Mouse (Mus musculus) hindbrain, embryonic 12.5 days (tissue): Measurements from ENCODE around the gene Morc4. TPM values are rescaled to one million over a fixed set of nuclear protein-coding genes. Genes with fewer than 3 reads are reported as not detected.

Experiments used
- ATAC-seq: fragments of 200-750 bp; cut with Nextera tagmentation; 2 replicates; pipeline ENCODE4 v1.8.0; 2017; ENCODE audit warnings: moderate TSS enrichment; ENCODE audit not compliant: low FRiP score
- H3K27ac ChIP-seq: fragments of 300-500 bp; sonication (generic); 2 replicates; pipeline ENCODE4 v1.5.1; 2016; ENCODE audit warnings: mild to moderate bottlenecking
- H3K27me3 ChIP-seq: fragments of 300-500 bp; sonication (generic); 2 replicates; pipeline ENCODE4 v1.6.1; 2016; ENCODE audit warnings: mild to moderate bottlenecking
- H3K36me3 ChIP-seq: fragments of 300-500 bp; sonication (generic); 2 replicates; pipeline ENCODE4 v1.6.1; 2016; ENCODE audit warnings: mild to moderate bottlenecking
- H3K4me1 ChIP-seq: fragments of 300-500 bp; sonication (generic); 2 replicates; pipeline ENCODE4 v1.6.1; 2016
- H3K4me2 ChIP-seq: fragments of 300-500 bp; sonication (generic); replicated peaks from 2 replicates; pipeline ENCODE4 v1.6.1; 2016; ENCODE audit warnings: mild to moderate bottlenecking
- H3K4me3 ChIP-seq: fragments of 300-500 bp; sonication (generic); 2 replicates; pipeline ENCODE4 v1.5.1; 2016; ENCODE audit warnings: mild to moderate bottlenecking
- H3K9ac ChIP-seq: fragments of 300-500 bp; sonication (generic); 2 replicates; pipeline ENCODE4 v1.6.1; 2016; ENCODE audit warnings: mild to moderate bottlenecking, moderate library complexity
- H3K9me3 ChIP-seq: fragments of 300-500 bp; sonication (generic); replicated peaks from 2 replicates; pipeline ENCODE4 v1.6.1; 2016; ENCODE audit warnings: mild to moderate bottlenecking
- WGBS: fragments of 180-500 bp; shearing (Covaris S2); methylation state at CpG from one replicate; pipeline ENCODE4 v1.1.7; 2016; 5-methylcytosine and 5-hydroxymethylcytosine counted together
- polyA plus RNA-seq: library from polyadenylated mRNA; unstranded; fragments of >200 nt; fragmentation: Nextera tagmentation; extraction: Ambion mirVana; gene quantifications from 2 replicates; pipeline ENCODE4 v1.2.1, GENCODE M21; 2016

The Morc4 gene
- polyA plus RNA-seq, 1 experiment from 2014 or later = 8.2 TPM

DNA sequence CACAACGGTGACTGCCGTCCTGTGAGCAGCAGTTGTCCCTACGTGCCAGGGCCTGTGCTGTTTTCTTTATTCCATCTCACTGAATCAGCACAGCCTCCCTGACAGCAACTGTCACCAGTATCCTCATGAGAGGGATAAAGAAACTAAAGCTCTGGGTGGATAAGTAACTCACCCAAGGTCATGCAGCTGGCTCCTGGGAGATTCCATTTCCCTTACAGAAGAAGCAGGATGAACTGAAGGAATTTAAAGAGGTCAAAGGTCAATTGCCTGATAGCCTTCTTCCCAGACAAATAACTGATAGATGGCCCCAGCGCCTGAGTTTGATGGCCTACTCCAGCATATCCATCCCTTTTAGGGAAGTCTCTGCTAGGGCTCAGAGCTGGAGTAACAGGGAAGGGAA, 94.1 kb downstream of the Morc4 start:
- Histone ChIP-seq H3K27me3 (peaks cover 38% of the 10 kb centered on the region), H3K4me2 (no peak overlapping the region), H3K4me3 (no peak overlapping the region), H3K27ac (no peak overlapping the region), H3K36me3 (no peaks in the 10 kb centered on the region), H3K9me3 (no peaks in the 10 kb centered on the region), H3K9ac (no peak overlapping the region), H3K4me1 (no peaks in the 10 kb centered on the region)
- 38% methylated on average over 4 of the region's 4 CpGs for WGBS
- ATAC-seq = no peak

- no peak overlapping the region for H3K4me3 ChIP-seq
- H3K9ac ChIP-seq = no peak overlapping the region
- H3K4me2 ChIP-seq = no peak overlapping the region
- 83% methylated on average over 7 of the region's 7 CpGs for WGBS
- no peaks in the 10 kb centered on the region for H3K9me3 ChIP-seq
- ATAC-seq = no peak
- peaks cover 25% of the 10 kb centered on the region for H3K27me3 ChIP-seq
- H3K36me3 ChIP-seq = no peaks in the 10 kb centered on the region
- H3K27ac ChIP-seq = no peak overlapping the region
- H3K4me1 ChIP-seq = no peaks in the 10 kb centered on the region
Measured at GRCm38 (mm10) chrX:139775084-139775612, 96.3 kb downstream of the Morc4 start.

- no peak overlapping the region for H3K27ac ChIP-seq
- H3K4me2 ChIP-seq = no peak overlapping the region
- no peak overlapping the region for H3K4me3 ChIP-seq
- no peaks in the 10 kb centered on the region for H3K36me3 ChIP-seq
- H3K9me3 ChIP-seq = no peaks in the 10 kb centered on the region
- H3K9ac ChIP-seq = no peak overlapping the region
- WGBS = 38% methylated on average over 18 of the region's 18 CpGs
- H3K27me3 ChIP-seq = peaks cover 20% of the 10 kb centered on the region
- ATAC-seq = no peak
- no peaks in the 10 kb centered on the region for H3K4me1 ChIP-seq
Measured at GRCm38 (mm10) chrX:139774309-139775083, 97.0 kb downstream of the Morc4 start.

Other genes with a start within 250 kb of the Morc4 start
- 1.6 and 1.7 TPM in 2 replicates for gene Tbc1d8b, start 186.7 kb downstream of the Morc4 start, polyA plus RNA-seq
- gene Gm15013, start 157.2 kb downstream of the Morc4 start, polyA plus RNA-seq = 0.27 and 0.39 TPM in 2 replicates
- not detected in 2 replicates for gene Ripply1, start 89.3 kb downstream of the Morc4 start, polyA plus RNA-seq
- 0.53 and 0.68 TPM in 2 replicates for gene Cldn2, start 70.8 kb downstream of the Morc4 start, polyA plus RNA-seq
- 8.0 and 10.4 TPM in 2 replicates for gene Rbm41, start 126.9 kb upstream of the Morc4 start, polyA plus RNA-seq
- 1.7 and 1.9 TPM in 2 replicates for gene Nup62cl, start 191.0 kb upstream of the Morc4 start, polyA plus RNA-seq
- gene Pih1h3b, start 191.2 kb upstream of the Morc4 start, polyA plus RNA-seq = not detected in 2 replicates